Mouse (Mus musculus) fibroblast of lung, adult 2 months (primary cell): ENCODE results near the gene Tax1bp3.

Experiments used
- DNase-seq: peaks from one replicate; pipeline ENCODE4 v3.0.0-alpha.2; 2011; ENCODE audit warnings: low read depth

Tax1bp3 gene

GRCm38 (mm10) chr11:73230081-73230480 is 53.2 kb downstream of the Tax1bp3 start:
- DNase-seq, result no peak

GRCm38 (mm10) chr11:73232513-73232912 is 55.6 kb downstream of the Tax1bp3 start:
- no peak for DNase-seq
